ENCODE assay signal across 8 mouse cellular contexts in genomic region chr19:6117986-6118676, GRCm38 (mm10). TPM values are rescaled to one million over a fixed set of nuclear protein-coding genes. Genes with fewer than 3 reads are reported as not detected.
DNase-seq lines count a peak whose midpoint lies in the region; ATAC-seq and TF ChIP-seq lines count a peak whose summit lies in the region.

Sac3d1 (minus strand) TSS chr19:6118650.

- peak; percentile 97 for DNase-seq in A20 (ENCODE audit: low read depth, low spot score)
- DNase-seq in heart, adult 8-10 months (ENCODE audit: low spot score): peak; percentile 93
- DNase-seq in kidney, adult 9 months: peak; percentile 92
- peak; percentile 96 for DNase-seq in limb, embryonic 14.5 days (ENCODE audit: low spot score)
- peak; percentile 98 for DNase-seq in midbrain, postnatal 0 days (ENCODE audit: low spot score)
- DNase-seq in spleen, postnatal 14 days (ENCODE audit: low spot score in 2 of 2): peak; percentile 76 to 80

- peak within 1 kb of the TSS; percentile 99 for H3K4me3 ChIP-seq in bone marrow, adult 2 months (replicated peaks; ENCODE audit: control insufficient read depth, low read depth, low read length)
- H3K4me3 ChIP-seq in embryonic facial prominence, embryonic 15.5 days (replicated peaks): peak within 1 kb of the TSS; percentile 73
- H3K4me3 ChIP-seq in limb, embryonic 14.5 days (replicated peaks; ENCODE audit: low read length): peak within 1 kb of the TSS; percentile 88
- H3K4me3 ChIP-seq in midbrain, postnatal 0 days (ENCODE audit: low read depth, low read length): peak within 1 kb of the TSS; percentile 84

- peak within 1 kb of the TSS; percentile 72 for H3K9ac ChIP-seq in embryonic facial prominence, embryonic 15.5 days
- peak within 1 kb of the TSS; percentile 79 for H3K9ac ChIP-seq in limb, embryonic 14.5 days (ENCODE audit: low read depth, low read length, severe bottlenecking)
- peak within 1 kb of the TSS; percentile 86 for H3K9ac ChIP-seq in midbrain, postnatal 0 days (replicated peaks; ENCODE audit: low read length, poor library complexity, severe bottlenecking)

- WGBS in bone marrow, adult 2 months: under 1% methylated on average over 77 of the region's 77 CpGs
- under 1% methylated on average over 77 of the region's 77 CpGs for WGBS in embryonic facial prominence, embryonic 15.5 days
- under 1% methylated on average over 67 of the region's 77 CpGs for WGBS in limb, embryonic 14.5 days
- WGBS in midbrain, postnatal 0 days: under 1% methylated on average over 74 of the region's 77 CpGs

- H3K36me3 ChIP-seq in embryonic facial prominence, embryonic 15.5 days: peaks cover 35% of the 10 kb centered on the region
- peaks cover 31% of the 10 kb centered on the region for H3K36me3 ChIP-seq in limb, embryonic 14.5 days (ENCODE audit: control insufficient read depth, insufficient read depth, low read length)
- H3K36me3 ChIP-seq in midbrain, postnatal 0 days (ENCODE audit: insufficient read depth, low read length): peaks cover 42% of the 10 kb centered on the region

- peak within 1 kb of the TSS; percentile 98 for H3K27ac ChIP-seq in bone marrow, adult 2 months (ENCODE audit: control insufficient read depth, insufficient read depth, low read depth, low read length, poor library complexity)
- H3K27ac ChIP-seq in embryonic facial prominence, embryonic 15.5 days (replicated peaks): peak within 1 kb of the TSS; percentile 97
- peak within 1 kb of the TSS; percentile 93 for H3K27ac ChIP-seq in limb, embryonic 14.5 days (replicated peaks; ENCODE audit: low read depth, low read length)
- H3K27ac ChIP-seq in midbrain, postnatal 0 days (ENCODE audit: low read depth, low read length): peak within 1 kb of the TSS; percentile 92

- peak; percentile 84; the same call in 1 of the 2 replicates for TF ChIP-seq POLR2A in bone marrow, adult 2 months (IDR thresholded peaks at IDR 0.05; ENCODE audit: borderline replicate concordance, control insufficient read depth, low read depth, low read length)
- TF ChIP-seq POLR2A in limb, embryonic 14.5 days (IDR thresholded peaks at IDR 0.05; ENCODE audit: borderline replicate concordance, extremely low read depth, insufficient read depth, insufficient read length): peak; percentile 81; the same call in 1 of the 2 replicates

- no peaks in the 10 kb centered on the region for H3K4me1 ChIP-seq in bone marrow, adult 2 months (ENCODE audit: control insufficient read depth, insufficient read depth, low read length)
- H3K4me1 ChIP-seq in embryonic facial prominence, embryonic 15.5 days: peaks cover 25% of the 10 kb centered on the region
- H3K4me1 ChIP-seq in limb, embryonic 14.5 days (ENCODE audit: control insufficient read depth, insufficient read depth, low read length): peaks cover 10% of the 10 kb centered on the region
- no peaks in the 10 kb centered on the region; the same call in 1 of the 2 replicates for H3K4me1 ChIP-seq in midbrain, postnatal 0 days (ENCODE audit: insufficient read depth, low read length)

- no peaks in the 10 kb centered on the region for H3K9me3 ChIP-seq in embryonic facial prominence, embryonic 15.5 days (replicated peaks)
- H3K9me3 ChIP-seq in limb, embryonic 14.5 days (ENCODE audit: control insufficient read depth, low read length): no peaks in the 10 kb centered on the region
- H3K9me3 ChIP-seq in midbrain, postnatal 0 days (ENCODE audit: low read length): no peaks in the 10 kb centered on the region

- peak within 1 kb of the TSS; percentile 82 for H3K4me2 ChIP-seq in embryonic facial prominence, embryonic 15.5 days (replicated peaks)
- H3K4me2 ChIP-seq in limb, embryonic 14.5 days (replicated peaks; ENCODE audit: low read depth, low read length, severe bottlenecking): peak within 1 kb of the TSS; percentile 83
- H3K4me2 ChIP-seq in midbrain, postnatal 0 days (ENCODE audit: low read depth, low read length, poor library complexity, severe bottlenecking): peak within 1 kb of the TSS; percentile 90

- peak; percentile 87 for ATAC-seq in embryonic facial prominence, embryonic 15.5 days (ENCODE audit: insufficient number of reproducible peaks, low FRiP score, low TSS enrichment, low read depth)
- ATAC-seq in limb, embryonic 14.5 days (ENCODE audit: low FRiP score, low read depth): peak; percentile 90
- peak; percentile 87 for ATAC-seq in midbrain, postnatal 0 days (ENCODE audit: low FRiP score)

- TF ChIP-seq CTCF in bone marrow, adult 2 months (IDR thresholded peaks at IDR 0.05; ENCODE audit: control insufficient read depth, insufficient read depth, low read length): peak; percentile 9; the same call in 1 of the 2 replicates
- no peak for TF ChIP-seq CTCF in midbrain, postnatal 0 days (IDR thresholded peaks at IDR 0.05)

- H3K27me3 ChIP-seq in embryonic facial prominence, embryonic 15.5 days: no peaks in the 10 kb centered on the region
- no peaks in the 10 kb centered on the region for H3K27me3 ChIP-seq in limb, embryonic 14.5 days (ENCODE audit: control insufficient read depth, insufficient read depth, low read length)
- H3K27me3 ChIP-seq in midbrain, postnatal 0 days (ENCODE audit: insufficient read depth, low read length): no peaks in the 10 kb centered on the region

RNA-seq across cellular contexts. Expression of gene Sac3d1, which starts in this region (rescaled TPM):
- 2.5 and 6.0 TPM in 2 replicates for polyA plus RNA-seq in bone marrow, adult 2 months (2011; ENCODE audit: insufficient read depth, insufficient read length, low replicate concordance, missing spikeins)
- 48.4 and 48.6 TPM in 2 replicates for polyA plus RNA-seq in embryonic facial prominence, embryonic 15.5 days (2015; fragmentation: Nextera tagmentation; extraction: Ambion mirVana)
- 10 to 100 TPM in 1 of 4 experiments, 1 to 10 TPM in 3; 8.0 to 10.4 (median 9.0) TPM for total RNA-seq in heart, adult 8-10 months (2022)
- 45.6 and 57.9 TPM in 2 replicates for polyA plus RNA-seq in limb, embryonic 14.5 days (2012; rRNA removed)
- 53.8 and 55.9 TPM in 2 replicates for polyA plus RNA-seq in limb, embryonic 14.5 days (2014; fragmentation: Nextera tagmentation; extraction: Ambion mirVana)
- 66.6 and 73.1 TPM in 2 replicates for total RNA-seq in midbrain, postnatal 0 days (2014; rRNA removed)
- 52.6 and 53.1 TPM in 2 replicates for polyA plus RNA-seq in midbrain, postnatal 0 days (2015; fragmentation: Nextera tagmentation; extraction: Ambion mirVana)

Comparison
In these comparisons a context has a peak if more than half of its experiments do, and no peak if none do; other contexts are left out.
1. Peak in every context shown above with its lines: DNase-seq, ATAC-seq, H3K4me3 ChIP-seq and H3K27ac ChIP-seq.